Mouse (Mus musculus) frontal cortex, adult 2 months (tissue): ENCODE results near the gene Suz12. TPM values are rescaled to one million over a fixed set of nuclear protein-coding genes. Genes with fewer than 3 reads are reported as not detected.

Source experiments
- DNase-seq, 2 experiments: peaks; one replicate each; pipeline ENCODE4 v3.0.0; 2022; ENCODE audit warnings: low spot score in 1 of 2; ENCODE audit errors: extremely low spot score in 1 of 2
- polyA plus RNA-seq: library from polyadenylated mRNA; depleted of rRNA; stranded (reverse); fragments of >200 nt; gene quantifications from 2 replicates; pipeline ENCODE4 v1.2.3, GENCODE M21; 2012; rRNA removed

Gene Suz12
- polyA plus RNA-seq, 1 experiment = 23.2 TPM

GRCm38 (mm10) chr11:80071039-80071438 is 78.1 kb downstream of the Suz12 start:
- DNase-seq = no peak

GRCm38 (mm10) chr11:80072365-80072764 is 79.5 kb downstream of the Suz12 start:
- no peak for DNase-seq

GRCm38 (mm10) chr11:80075608-80076277 is 82.8 kb downstream of the Suz12 start:
- no peak for DNase-seq

GRCm38 (mm10) chr11:80077784-80078545 is 85.1 kb downstream of the Suz12 start:
- DNase-seq = no peak

GRCm38 (mm10) chr11:80078831-80079230 is 85.9 kb downstream of the Suz12 start:
- DNase-seq = no peak

- no peak for DNase-seq
Measured at GRCm38 (mm10) chr11:80079751-80080150, 86.8 kb downstream of the Suz12 start.

GRCm38 (mm10) chr11:80080381-80080825 is 87.5 kb downstream of the Suz12 start:
- DNase-seq = no peak

- DNase-seq = peak; percentile 69 to 87
Measured at GRCm38 (mm10) chr11:80080826-80081728, 88.2 kb downstream of the Suz12 start, which contains the start of gene Crlf3. TSS of gene Crlf3 (minus strand) at chr11:80080991.

- DNase-seq = no peak
Measured at GRCm38 (mm10) chr11:80081786-80082319, 88.9 kb downstream of the Suz12 start.

Other genes starting within 250 kb of the Suz12 start
- 24.7 and 27.8 TPM in 2 replicates for gene Utp6, start 30.7 kb upstream of the Suz12 start, polyA plus RNA-seq
- gene Crlf3, start 87.9 kb downstream of the Suz12 start, polyA plus RNA-seq = 16.6 and 17.0 TPM in 2 replicates
- 3.9 and 4.4 TPM in 2 replicates for gene Atad5, start 96.3 kb downstream of the Suz12 start, polyA plus RNA-seq
- 8.7 and 9.5 TPM in 2 replicates for gene Tefm, start 149.1 kb downstream of the Suz12 start, polyA plus RNA-seq
- gene Adap2, start 161.0 kb downstream of the Suz12 start, polyA plus RNA-seq = 5.7 and 7.8 TPM in 2 replicates
- 4.3 and 4.6 TPM in 2 replicates for gene Rnf135, start 190.7 kb downstream of the Suz12 start, polyA plus RNA-seq
- 56.5 and 58.5 TPM in 2 replicates for gene Rhot1, start 215.9 kb downstream of the Suz12 start, polyA plus RNA-seq